Mouse (Mus musculus) liver, postnatal 0 days (tissue): ENCODE data around the gene Grap.
A peak's percentile ranks its signal among the peaks of the same experiment; 100 is the strongest.

Experiments used
- CTCF ChIP-seq: sonication (generic); IDR thresholded peaks from 2 replicates; pipeline ENCODE4 v1.5.1; 2016; ENCODE audit warnings: antibody characterized with exemption, low read depth
- EP300 ChIP-seq: IDR thresholded peaks from 2 replicates; pipeline ENCODE4 v1.6.1; 2016; ENCODE audit warnings: antibody characterized with exemption, low read depth, mild to moderate bottlenecking

DNA sequence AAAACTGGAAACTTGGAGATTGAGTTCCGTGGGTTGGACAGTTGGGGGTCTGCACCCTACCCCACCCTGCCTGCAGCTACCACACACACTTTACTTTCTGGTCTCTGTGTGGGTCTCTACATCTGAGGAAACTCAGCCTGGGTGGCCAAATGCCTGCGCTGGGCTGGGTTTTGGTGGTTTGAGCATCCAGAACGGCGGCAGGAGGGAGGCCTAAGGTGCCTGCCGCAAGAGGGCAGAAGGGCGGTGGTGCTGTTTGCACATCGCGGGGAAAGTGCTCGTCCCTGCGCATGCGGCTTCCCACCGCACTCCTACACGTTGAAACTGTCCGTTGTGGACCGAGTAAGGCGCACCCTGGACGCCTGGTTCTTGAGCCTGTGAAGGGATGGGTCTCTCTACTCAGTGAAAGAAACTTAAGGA, 32.8 kb upstream of the Grap start:
- TF ChIP-seq CTCF, result peak; percentile 83
- TF ChIP-seq EP300, result no peak
